Mouse (Mus musculus): Measurements from ENCODE around the gene Ugt2b34. TPM values are rescaled to one million over a fixed set of nuclear protein-coding genes. Genes with fewer than 3 reads are reported as not detected.

Ugt2b34 gene
- not detected in 2 replicates for polyA plus RNA-seq (2015; fragmentation: Nextera tagmentation; extraction: Ambion mirVana)

DNA sequence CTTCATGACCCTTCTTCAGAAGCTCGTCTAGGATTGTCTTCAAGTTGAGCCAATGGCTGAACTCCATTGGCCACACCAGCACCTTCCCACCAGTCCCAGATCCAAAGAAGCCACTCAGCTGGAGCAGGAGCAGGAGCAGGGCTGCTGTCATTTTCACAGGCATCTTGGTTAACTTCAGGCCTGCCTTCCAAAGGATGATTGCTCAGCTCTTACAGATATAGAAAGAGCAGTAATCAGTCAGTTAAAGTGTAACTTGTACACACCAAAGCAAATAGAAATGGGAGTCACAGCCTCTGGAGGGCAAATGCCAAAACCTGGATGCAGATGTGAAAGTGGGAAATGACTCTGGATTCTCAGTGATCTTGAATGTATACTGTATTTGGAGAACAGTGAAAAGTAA is at the start of gene Ugt2b34:
Gene Ugt2b34 (minus strand): TSS at position 180 of the 400 bp plus-strand sequence.

DNA sequence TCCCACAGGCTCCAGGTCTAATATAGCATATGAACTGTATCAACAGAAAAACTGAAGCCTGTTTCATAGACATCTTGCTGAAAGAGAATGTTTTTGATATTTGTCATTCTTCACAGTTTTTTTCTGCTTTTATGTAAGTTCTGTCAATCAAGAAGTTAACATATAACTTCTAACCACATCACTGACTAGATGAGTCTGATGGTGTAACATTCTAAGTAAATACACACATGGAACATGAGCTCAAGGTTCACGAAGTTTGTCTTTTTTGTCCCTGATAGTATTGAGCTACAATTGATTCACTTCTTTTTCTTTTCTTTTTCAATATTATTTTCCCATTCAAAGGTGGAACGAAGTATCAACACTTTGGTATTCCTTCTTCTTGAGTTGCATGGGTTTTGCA is 19.7 kb upstream of the Ugt2b34 start, which contains the start of gene Ugt2b1:
Gene Ugt2b1 (minus strand): TSS at position 105 of the 400 bp plus-strand sequence.

Other genes starting within 250 kb of the Ugt2b34 start
- not detected in 2 replicates for gene Tmprss11b, start 230.6 kb downstream of the Ugt2b34 start, polyA plus RNA-seq (2015; fragmentation: Nextera tagmentation; extraction: Ambion mirVana)
- gene Tmprss11e, start 161.1 kb downstream of the Ugt2b34 start, polyA plus RNA-seq (2015; fragmentation: Nextera tagmentation; extraction: Ambion mirVana) = not detected in 2 replicates
- 27.4 and 29.5 TPM in 2 replicates for gene Ythdc1, start 102.7 kb downstream of the Ugt2b34 start, polyA plus RNA-seq (2015; fragmentation: Nextera tagmentation; extraction: Ambion mirVana)
- gene Ugt2b1, start 19.6 kb upstream of the Ugt2b34 start, polyA plus RNA-seq (2015; fragmentation: Nextera tagmentation; extraction: Ambion mirVana) = not detected in 2 replicates
- gene Ugt2b35, start 93.9 kb upstream of the Ugt2b34 start, polyA plus RNA-seq (2015; fragmentation: Nextera tagmentation; extraction: Ambion mirVana) = not detected in 2 replicates
- not detected in 2 replicates for gene Ugt2b36, start 185.6 kb upstream of the Ugt2b34 start, polyA plus RNA-seq (2015; fragmentation: Nextera tagmentation; extraction: Ambion mirVana)
- gene Ugt2b5, start 233.4 kb upstream of the Ugt2b34 start, polyA plus RNA-seq (2015; fragmentation: Nextera tagmentation; extraction: Ambion mirVana) = 0.10 TPM in 1 of 2 replicates, not detected in the other

All from neural tube, postnatal 0 days (tissue).